Mouse (Mus musculus) heart, embryonic 12.5 days (tissue): Measurements from ENCODE around the gene Ntn1. TPM values are rescaled to one million over a fixed set of nuclear protein-coding genes. Genes with fewer than 3 reads are reported as not detected.

Experiments used
- microRNA-seq: library from miRNA; unstranded; fragments of <30 nt; microRNA quantifications from one replicate; pipeline ENCODE4, GENCODE M21; 2017
- polyA plus RNA-seq: library from polyadenylated mRNA; unstranded; fragments of >200 nt; fragmentation: Nextera tagmentation; extraction: Ambion mirVana; gene quantifications from 2 replicates; pipeline ENCODE4 v1.2.1, GENCODE M21; 2016

The Ntn1 gene
- polyA plus RNA-seq, 1 experiment from 2014 or later, result 38.6 TPM

Small RNA genes lying within 50 kb of the gene (microRNA-seq; reads per million reads assigned to microRNA genes)
- gene Mir6406, result not detected

Other genes with a start within 250 kb of the Ntn1 start
- 0.14 and 0.21 TPM in 2 replicates for gene Pik3r5, start 31.3 kb upstream of the Ntn1 start, polyA plus RNA-seq
- 2.1 and 3.1 TPM in 2 replicates for gene Pik3r6, start 102.2 kb upstream of the Ntn1 start, polyA plus RNA-seq
- gene Mfsd6l, start 155.4 kb upstream of the Ntn1 start, polyA plus RNA-seq, result 0.08 TPM in 1 of 2 replicates, not detected in the other
- 0.46 and 0.55 TPM in 2 replicates for gene Ccdc42, start 186.2 kb upstream of the Ntn1 start, polyA plus RNA-seq